Mouse (Mus musculus): ENCODE measurements at regions not wholly inside any gene's neighbourhood (a gene's known extent, or its start where the extent isn't known, plus 50 kb on each side); places are given as distances from the start of the nearest gene placed in this dataset.
"Not testable (repeated sequence)": the region's sequence is repeated elsewhere in the genome, so short reads cannot be mapped to it uniquely, and the experiment has no call there.

- DNase-seq (ENCODE audit: extremely low spot score in 1 of 2, low spot score in 2 of 2): no peak
- no peak for TF ChIP-seq CTCF (IDR thresholded peaks at IDR 0.05)
- Histone ChIP-seq H3K4me3 (no peak overlapping the region), H3K27ac (no peak overlapping the region)
- intact Hi-C loops (cut with DNase I): no loop called here
Observed at GRCm38 (mm10) chr10:38366776-38367175, 454.8 kb downstream of the Rfpl4b start.

GRCm38 (mm10) chr10:38364876-38365275, 456.7 kb downstream of the Rfpl4b start:
- Histone ChIP-seq H3K4me3 (no peak overlapping the region), H3K27ac (no peak overlapping the region)
- no peak for DNase-seq (ENCODE audit: extremely low spot score in 1 of 2, low spot score in 2 of 2)
- intact Hi-C loops (cut with DNase I): no loop called here
- TF ChIP-seq CTCF (IDR thresholded peaks at IDR 0.05): no peak

GRCm38 (mm10) chr10:38357539-38358232, 463.9 kb downstream of the Rfpl4b start:
- TF ChIP-seq CTCF (IDR thresholded peaks at IDR 0.05): no peak
- intact Hi-C loops (cut with DNase I): no loop called here
- no peak overlapping the region for H3K27ac ChIP-seq
- no peak overlapping the region for H3K4me3 ChIP-seq
- DNase-seq (ENCODE audit: extremely low spot score in 1 of 2, low spot score in 2 of 2): no peak

DNA sequence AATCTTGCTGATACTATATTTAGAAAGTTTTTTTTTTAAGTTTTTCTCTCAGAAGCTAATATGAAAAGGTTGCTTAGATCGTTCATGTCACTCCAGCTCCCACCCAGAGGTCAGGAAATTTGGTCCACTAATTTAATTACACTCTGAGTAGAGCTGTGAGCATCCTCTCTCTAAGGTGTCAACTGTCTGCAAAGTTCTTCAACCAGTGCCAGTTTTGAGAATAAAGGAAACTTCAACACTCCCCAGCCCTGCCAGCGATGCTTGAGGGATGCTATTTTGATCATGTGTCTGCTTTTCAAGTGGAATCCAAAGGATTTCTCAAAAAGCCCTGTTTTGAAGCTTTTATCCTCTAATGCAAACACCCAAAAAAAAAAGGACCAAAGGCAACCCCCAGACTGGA, 467.6 kb downstream of the Rfpl4b start:
- no peak for DNase-seq (ENCODE audit: extremely low spot score in 1 of 2, low spot score in 2 of 2)
- Histone ChIP-seq H3K27ac (no peak overlapping the region), H3K4me3 (no peak overlapping the region)
- TF ChIP-seq CTCF (IDR thresholded peaks at IDR 0.05): no peak
- intact Hi-C loops (cut with DNase I): no loop called here

DNA sequence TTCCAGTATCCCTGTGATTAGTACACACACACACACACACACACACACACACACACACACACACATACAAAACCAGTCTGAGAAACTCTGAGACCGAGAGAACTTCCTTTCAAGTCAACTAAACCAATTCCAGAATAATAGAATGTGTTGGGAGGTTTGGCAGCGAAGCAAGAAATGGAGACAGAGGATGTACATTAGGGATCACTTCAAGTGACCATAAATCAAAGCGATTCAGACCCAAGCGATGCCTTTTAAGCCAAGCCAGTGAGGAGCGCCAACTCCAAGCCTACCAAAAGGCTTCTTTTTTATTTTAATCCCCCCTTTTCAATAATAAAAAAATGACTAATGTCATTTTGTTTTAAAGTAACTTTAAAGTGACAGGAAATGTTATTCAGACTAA, 468.1 kb downstream of the Rfpl4b start:
- Histone ChIP-seq H3K27ac (no peak overlapping the region), H3K4me3 (no peak overlapping the region)
- TF ChIP-seq CTCF (IDR thresholded peaks at IDR 0.05): no peak
- no peak for DNase-seq (ENCODE audit: extremely low spot score in 1 of 2, low spot score in 2 of 2)
- intact Hi-C loops (cut with DNase I): no loop called here

DNA sequence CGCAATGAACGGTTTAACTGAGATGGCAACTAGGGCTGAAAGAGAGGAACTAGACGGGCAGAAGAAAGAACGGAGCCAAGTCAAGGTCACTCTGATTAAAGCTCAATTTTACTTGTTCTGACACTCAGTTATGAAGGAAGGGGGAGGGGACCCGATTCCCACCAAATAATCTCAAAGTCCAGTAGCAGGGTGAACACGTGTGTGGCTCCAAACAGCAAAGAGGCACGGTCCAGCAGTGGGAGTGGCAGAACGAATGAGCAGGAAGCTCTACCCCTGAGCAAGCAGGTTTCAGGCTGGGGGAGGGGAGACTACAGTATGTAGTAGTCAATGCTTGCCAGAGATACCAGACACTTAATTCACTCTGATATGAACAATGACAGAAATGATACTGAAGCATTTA, 474.6 kb downstream of the Rfpl4b start:
- H3K4me3 ChIP-seq; DNase-seq (ENCODE audit: extremely low spot score in 1 of 2, low spot score in 2 of 2); H3K27ac ChIP-seq; intact Hi-C loops (cut with DNase I): not testable (repeated sequence)

DNA sequence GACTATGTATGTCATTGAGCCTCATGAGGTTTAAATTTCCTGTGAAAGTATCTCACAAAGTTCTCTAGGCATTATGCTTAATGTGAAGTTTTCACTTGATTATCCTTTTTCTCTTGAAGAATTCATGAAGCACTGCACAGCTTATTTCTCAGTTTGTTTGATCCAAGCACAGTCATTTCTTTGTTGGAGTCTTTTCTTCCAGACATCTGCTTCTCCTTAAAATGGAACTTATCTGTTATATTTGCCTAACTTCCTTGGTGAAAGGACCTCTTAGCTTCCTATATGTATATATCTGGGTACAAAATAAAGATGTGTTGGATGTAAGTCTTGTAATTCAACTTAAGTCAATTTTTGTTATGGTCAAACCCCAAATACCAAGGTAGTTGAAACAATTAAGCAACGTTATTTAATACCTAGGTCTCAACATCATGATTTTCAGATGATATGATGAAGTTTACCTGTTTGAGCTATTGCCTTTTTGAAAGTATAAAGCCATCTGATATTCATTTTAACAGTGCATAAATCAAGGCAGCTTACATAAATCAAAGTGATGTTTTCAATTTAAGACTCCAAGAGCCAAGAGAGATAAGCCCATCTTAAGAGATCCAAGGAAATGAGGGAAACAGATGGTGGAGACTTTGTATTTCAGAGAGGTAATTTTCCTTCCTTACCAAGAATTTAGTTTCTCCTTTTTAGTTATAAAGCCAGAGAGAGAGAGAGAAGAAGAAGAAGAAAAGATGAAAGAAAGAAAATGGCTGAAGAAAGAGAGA, 481.0 kb downstream of the Rfpl4b start:
- TF ChIP-seq CTCF (IDR thresholded peaks at IDR 0.05): no peak
- no peak for DNase-seq (ENCODE audit: extremely low spot score in 1 of 2, low spot score in 2 of 2)

DNA sequence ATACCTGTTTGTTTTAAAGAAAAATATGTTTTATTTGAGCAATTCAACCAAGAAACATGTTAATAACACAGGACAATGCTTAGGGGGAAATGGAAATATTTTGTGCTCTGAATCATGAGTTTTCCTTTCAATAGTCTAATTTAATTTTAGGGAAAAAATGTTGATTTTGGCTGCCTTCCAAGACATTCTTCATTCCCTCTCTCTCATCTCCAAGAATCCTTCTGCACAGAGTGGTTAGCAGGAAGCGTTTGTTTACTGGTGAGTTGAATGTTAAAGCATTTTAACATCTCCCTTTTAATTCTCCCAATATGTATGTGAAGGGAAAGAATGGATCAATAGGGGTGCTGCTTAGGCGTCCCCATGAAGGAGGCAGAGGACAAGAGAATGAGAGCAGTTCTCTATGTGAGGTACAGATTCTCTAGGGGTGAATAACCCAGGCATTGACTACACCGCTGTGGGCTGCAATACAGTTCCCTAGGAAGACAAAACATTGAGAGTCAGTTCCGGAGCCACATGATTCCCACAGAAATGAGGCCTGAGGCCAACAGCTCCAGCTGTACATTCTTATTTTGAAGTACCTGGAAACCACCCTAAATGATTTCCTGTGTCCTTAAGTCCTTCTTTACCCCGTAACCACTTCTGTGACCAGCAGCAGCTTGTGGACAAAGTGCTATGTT, 512.7 kb downstream of the Rfpl4b start:
- no peak overlapping the region for H3K27ac ChIP-seq
- TF ChIP-seq CTCF (IDR thresholded peaks at IDR 0.05): no peak
- DNase-seq (ENCODE audit: extremely low spot score in 1 of 2, low spot score in 2 of 2): no peak
- no peak overlapping the region for H3K4me3 ChIP-seq
- intact Hi-C loops (cut with DNase I): no loop called here

More for the DNA sequence above, 481.0 kb downstream of the Rfpl4b start:
- no peak overlapping the region for H3K27ac ChIP-seq
- no peak overlapping the region for H3K4me3 ChIP-seq
- intact Hi-C loops (cut with DNase I): no loop called here

DNA sequence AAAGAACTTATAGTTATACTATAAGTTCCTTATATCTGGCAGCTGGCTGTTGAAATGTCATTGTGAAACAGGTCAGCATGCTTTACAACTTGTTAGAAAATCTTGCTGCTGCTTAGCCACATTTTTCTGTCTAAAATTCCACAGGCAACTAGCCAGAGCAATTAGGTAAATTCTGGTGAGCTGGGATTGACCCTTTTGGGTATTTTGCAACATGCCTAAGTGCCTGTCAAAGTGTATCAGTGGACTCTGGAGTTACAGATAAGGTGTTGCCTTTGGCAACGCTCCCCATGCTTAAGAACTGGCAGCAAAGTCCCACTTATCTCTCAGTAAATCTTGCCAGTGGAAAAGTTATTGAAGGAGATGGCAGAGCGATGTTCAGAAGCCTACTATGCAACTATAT, 525.9 kb downstream of the Rfpl4b start:
- intact Hi-C loops (cut with DNase I): no loop called here
- TF ChIP-seq CTCF (IDR thresholded peaks at IDR 0.05): no peak
- H3K27ac ChIP-seq: no peak overlapping the region
- no peak for DNase-seq (ENCODE audit: extremely low spot score in 1 of 2, low spot score in 2 of 2)
- no peak overlapping the region for H3K4me3 ChIP-seq

DNA sequence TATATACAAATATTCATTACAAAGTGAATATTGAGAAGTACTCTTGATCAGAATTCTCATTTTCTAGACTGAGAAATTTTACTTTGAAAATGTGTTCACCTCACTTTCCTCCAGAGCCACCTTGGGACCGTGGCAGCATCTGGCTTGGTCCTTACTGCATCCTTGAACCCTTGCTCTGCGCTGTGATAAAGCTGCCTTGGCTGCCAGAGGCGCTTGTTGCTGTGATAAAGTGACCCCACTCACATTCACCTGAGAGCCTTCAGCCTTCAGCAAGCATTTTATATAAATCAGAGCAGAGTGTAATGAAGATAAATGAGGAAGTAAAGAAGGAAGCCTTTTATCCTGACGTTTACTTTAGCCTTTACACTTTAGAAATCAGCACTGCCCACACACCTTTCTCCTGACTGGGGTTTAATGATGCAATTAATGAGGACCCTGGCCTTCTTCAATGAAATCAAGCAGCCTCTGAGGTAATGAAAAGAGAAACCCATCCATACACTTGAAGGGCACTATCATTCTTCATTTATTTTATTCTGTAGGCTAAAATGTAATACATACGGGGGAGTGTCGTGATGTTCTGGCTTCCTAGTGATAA, 532.8 kb downstream of the Rfpl4b start:
- no peak for DNase-seq (ENCODE audit: extremely low spot score in 1 of 2, low spot score in 2 of 2)
- Histone ChIP-seq H3K27ac (no peak overlapping the region), H3K4me3 (no peak overlapping the region)
- TF ChIP-seq CTCF (IDR thresholded peaks at IDR 0.05): no peak
- intact Hi-C loops (cut with DNase I): no loop called here

- no peak for DNase-seq (ENCODE audit: extremely low spot score in 1 of 2, low spot score in 2 of 2)
- peak; percentile 20 for TF ChIP-seq CTCF (IDR thresholded peaks at IDR 0.05)
- H3K4me3 ChIP-seq: no peak overlapping the region
- intact Hi-C loops (cut with DNase I): loop anchor here (5.0 kb wide), 1 partner anchor 1132 kb away; the partner anchor contains the start of gene Marcks
- no peak overlapping the region for H3K27ac ChIP-seq
Observed at GRCm38 (mm10) chr10:38269136-38269535, 552.4 kb downstream of the Rfpl4b start.

GRCm38 (mm10) chr10:38265564-38265963, 556.0 kb downstream of the Rfpl4b start:
- no peak for TF ChIP-seq CTCF (IDR thresholded peaks at IDR 0.05)
- intact Hi-C loops (cut with DNase I): loop anchor here (5.0 kb wide), 1 partner anchor 1128 kb away; the partner anchor contains the start of gene Marcks
- Histone ChIP-seq H3K27ac (no peak overlapping the region), H3K4me3 (no peak overlapping the region)
- DNase-seq (ENCODE audit: extremely low spot score in 1 of 2, low spot score in 2 of 2): no peak

Data from left cerebral cortex, adult 2 months (tissue).